Mouse (Mus musculus) cerebellum, adult 8-10 months (tissue): ENCODE measurements around the gene Pcsk5.

ENCODE experiments used
- DNase-seq: peaks from one replicate; pipeline ENCODE4 v3.0.0; 2022

Pcsk5 gene

GRCm38 (mm10) chr19:17386424-17386823, 451.0 kb downstream of the Pcsk5 start:
- DNase-seq: no peak

- DNase-seq: no peak
Observed at GRCm38 (mm10) chr19:17385426-17385825, 452.0 kb downstream of the Pcsk5 start.

- DNase-seq: no peak
Observed at GRCm38 (mm10) chr19:17385022-17385421, 452.4 kb downstream of the Pcsk5 start.

- no peak for DNase-seq
Observed at GRCm38 (mm10) chr19:17382807-17383397, 454.5 kb downstream of the Pcsk5 start.
